Mouse (Mus musculus): ENCODE results near the gene Cdc40. TPM values are rescaled to one million over a fixed set of nuclear protein-coding genes. Genes with fewer than 3 reads are reported as not detected.

Gene Cdc40
- polyA plus RNA-seq, 1 experiment from 2014 or later = 41.5 TPM

DNA sequence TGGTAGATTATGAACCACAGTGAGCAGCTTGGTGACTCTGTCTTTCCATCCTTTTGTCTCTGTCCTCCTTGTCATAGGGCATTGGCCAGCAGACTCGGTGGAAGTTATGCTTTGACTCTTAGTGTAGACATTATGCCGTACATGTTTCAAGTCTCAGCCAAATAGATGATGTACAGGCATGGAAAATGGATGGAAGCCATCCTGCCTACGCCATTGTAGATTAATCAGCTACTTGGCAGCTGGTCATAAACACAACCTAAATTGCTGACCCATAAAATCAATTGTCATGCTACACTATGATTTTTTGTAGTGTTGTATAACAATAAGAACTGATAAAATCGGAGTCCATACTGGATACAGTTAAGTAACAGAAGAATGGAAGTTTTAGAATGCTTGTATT lies 18.7 kb upstream of the Cdc40 start:
- no peak overlapping the region for H3K27ac ChIP-seq (ENCODE audit: low read depth, low read length)
- H3K4me2 ChIP-seq (ENCODE audit: low read depth, low read length, severe bottlenecking) = no peak overlapping the region
- no peak overlapping the region for H3K9ac ChIP-seq (ENCODE audit: low read length)
- ATAC-seq (replicated peaks; ENCODE audit: low FRiP score) (no peak), DNase-seq (ENCODE audit: low spot score) (no peak)
- H3K27me3 ChIP-seq (ENCODE audit: control insufficient read depth, insufficient read depth, low read length) = no peaks in the 10 kb centered on the region
- no peaks in the 10 kb centered on the region for H3K36me3 ChIP-seq (ENCODE audit: control insufficient read depth, insufficient read depth, low read length)
- H3K4me3 ChIP-seq (ENCODE audit: low read depth, low read length) = no peak overlapping the region
- H3K4me1 ChIP-seq (replicated peaks; ENCODE audit: control insufficient read depth, insufficient read depth, low read length) = no peaks in the 10 kb centered on the region
- H3K9me3 ChIP-seq (ENCODE audit: control insufficient read depth, low read length) = no peaks in the 10 kb centered on the region
- 92% methylated on average over 4 of the region's 4 CpGs for WGBS

DNA sequence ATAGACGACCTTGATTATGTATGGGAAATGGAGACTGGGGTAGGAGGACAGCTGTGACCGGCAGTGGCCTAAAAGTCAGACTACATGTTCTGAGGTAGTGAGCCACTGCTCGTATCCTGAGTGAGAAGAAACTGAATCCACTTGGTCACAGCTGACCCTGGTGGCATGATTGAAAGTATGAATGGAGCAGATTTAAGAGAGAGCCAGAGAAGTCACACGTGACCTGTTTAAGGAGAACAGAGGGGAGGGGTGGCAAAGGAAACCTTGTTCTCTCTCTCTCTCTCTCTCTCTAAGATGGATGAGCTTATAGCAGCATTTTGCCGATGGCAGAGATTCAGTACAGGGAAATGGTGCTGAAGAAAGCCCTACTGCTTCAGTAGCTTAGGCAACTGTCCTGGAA lies 13.5 kb upstream of the Cdc40 start:
- no peak overlapping the region for H3K4me3 ChIP-seq (ENCODE audit: low read depth, low read length)
- H3K4me1 ChIP-seq (replicated peaks; ENCODE audit: control insufficient read depth, insufficient read depth, low read length) = no peaks in the 10 kb centered on the region
- no peak overlapping the region for H3K4me2 ChIP-seq (ENCODE audit: low read depth, low read length, severe bottlenecking)
- H3K27ac ChIP-seq (ENCODE audit: low read depth, low read length) = no peak overlapping the region
- DNase-seq (ENCODE audit: low spot score) (no peak), ATAC-seq (replicated peaks; ENCODE audit: low FRiP score) (no peak)
- WGBS = 79% methylated on average over 5 of the region's 5 CpGs
- no peak overlapping the region for H3K9ac ChIP-seq (ENCODE audit: low read length)
- no peaks in the 10 kb centered on the region for H3K9me3 ChIP-seq (ENCODE audit: control insufficient read depth, low read length)
- no peaks in the 10 kb centered on the region for H3K36me3 ChIP-seq (ENCODE audit: control insufficient read depth, insufficient read depth, low read length)
- no peaks in the 10 kb centered on the region for H3K27me3 ChIP-seq (ENCODE audit: control insufficient read depth, insufficient read depth, low read length)

GRCm38 (mm10) chr10:40895765-40896164 lies 12.7 kb upstream of the Cdc40 start:
- ATAC-seq (replicated peaks; ENCODE audit: low FRiP score) (no peak), DNase-seq (ENCODE audit: low spot score) (no peak)
- H3K27ac ChIP-seq (ENCODE audit: low read depth, low read length) = no peak overlapping the region
- H3K4me1 ChIP-seq (replicated peaks; ENCODE audit: control insufficient read depth, insufficient read depth, low read length) = no peaks in the 10 kb centered on the region
- H3K4me3 ChIP-seq (ENCODE audit: low read depth, low read length) = no peak overlapping the region
- H3K4me2 ChIP-seq (ENCODE audit: low read depth, low read length, severe bottlenecking) = no peak overlapping the region
- H3K9me3 ChIP-seq (ENCODE audit: control insufficient read depth, low read length) = no peaks in the 10 kb centered on the region
- no peak overlapping the region for H3K9ac ChIP-seq (ENCODE audit: low read length)
- WGBS = 93% methylated on average over 12 of the region's 12 CpGs
- no peaks in the 10 kb centered on the region for H3K36me3 ChIP-seq (ENCODE audit: control insufficient read depth, insufficient read depth, low read length)
- no peaks in the 10 kb centered on the region for H3K27me3 ChIP-seq (ENCODE audit: control insufficient read depth, insufficient read depth, low read length)

DNA sequence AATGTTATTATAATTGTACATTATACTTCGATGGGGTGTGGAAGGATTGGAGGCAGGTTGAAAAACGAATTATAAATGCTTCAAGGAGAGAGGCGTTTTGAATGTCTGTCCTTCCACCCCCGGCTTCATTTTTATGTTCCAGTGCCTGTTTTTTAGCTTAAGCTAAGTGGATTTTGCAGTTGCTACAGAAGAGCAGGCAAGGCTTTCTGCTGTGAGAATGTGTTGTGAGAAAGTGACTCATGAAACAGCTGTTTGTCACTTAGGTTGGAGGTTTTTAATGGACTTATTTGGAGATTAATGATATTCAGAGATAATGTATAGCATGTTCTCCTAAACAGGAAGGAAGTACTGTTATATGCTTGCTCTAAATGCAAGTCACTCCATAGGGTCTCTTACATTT lies 6.0 kb upstream of the Cdc40 start:
- ATAC-seq (replicated peaks; ENCODE audit: low FRiP score) (no peak), DNase-seq (ENCODE audit: low spot score) (no peak)
- H3K36me3 ChIP-seq (ENCODE audit: control insufficient read depth, insufficient read depth, low read length) = no peaks in the 10 kb centered on the region
- H3K4me3 ChIP-seq (ENCODE audit: low read depth, low read length) = no peak overlapping the region
- 90% methylated on average over 4 of the region's 4 CpGs for WGBS
- H3K27ac ChIP-seq (ENCODE audit: low read depth, low read length) = no peak overlapping the region
- no peaks in the 10 kb centered on the region for H3K27me3 ChIP-seq (ENCODE audit: control insufficient read depth, insufficient read depth, low read length)
- no peak overlapping the region for H3K9ac ChIP-seq (ENCODE audit: low read length)
- H3K9me3 ChIP-seq (ENCODE audit: control insufficient read depth, low read length) = no peaks in the 10 kb centered on the region
- H3K4me2 ChIP-seq (ENCODE audit: low read depth, low read length, severe bottlenecking) = no peak overlapping the region
- H3K4me1 ChIP-seq (replicated peaks; ENCODE audit: control insufficient read depth, insufficient read depth, low read length) = no peaks in the 10 kb centered on the region

GRCm38 (mm10) chr10:40887316-40887715 lies 4.2 kb upstream of the Cdc40 start:
- Histone ChIP-seq H3K36me3 (ENCODE audit: control insufficient read depth, insufficient read depth, low read length) (no peaks in the 10 kb centered on the region), H3K9ac (ENCODE audit: low read length) (no peak overlapping the region), H3K27ac (ENCODE audit: low read depth, low read length) (no peak overlapping the region), H3K4me1 (replicated peaks; ENCODE audit: control insufficient read depth, insufficient read depth, low read length) (no peaks in the 10 kb centered on the region), H3K4me2 (ENCODE audit: low read depth, low read length, severe bottlenecking) (no peak overlapping the region), H3K9me3 (ENCODE audit: control insufficient read depth, low read length) (no peaks in the 10 kb centered on the region), H3K27me3 (ENCODE audit: control insufficient read depth, insufficient read depth, low read length) (no peaks in the 10 kb centered on the region), H3K4me3 (ENCODE audit: low read depth, low read length) (no peak overlapping the region)
- ATAC-seq (replicated peaks; ENCODE audit: low FRiP score) (no peak), DNase-seq (ENCODE audit: low spot score) (no peak)
- WGBS = 85% methylated on average over 2 of the region's 2 CpGs

GRCm38 (mm10) chr10:40885432-40885831 lies 2.3 kb upstream of the Cdc40 start:
- H3K4me1 ChIP-seq (replicated peaks; ENCODE audit: control insufficient read depth, insufficient read depth, low read length) = no peaks in the 10 kb centered on the region
- DNase-seq (ENCODE audit: low spot score) (no peak), ATAC-seq (replicated peaks; ENCODE audit: low FRiP score) (no peak)
- peak overlapping the region; percentile 14; the same call in 1 of the 2 replicates for H3K4me3 ChIP-seq (ENCODE audit: low read depth, low read length)
- H3K9ac ChIP-seq (ENCODE audit: low read length) = no peak overlapping the region
- H3K36me3 ChIP-seq (ENCODE audit: control insufficient read depth, insufficient read depth, low read length) = no peaks in the 10 kb centered on the region
- no peaks in the 10 kb centered on the region for H3K9me3 ChIP-seq (ENCODE audit: control insufficient read depth, low read length)
- H3K4me2 ChIP-seq (ENCODE audit: low read depth, low read length, severe bottlenecking) = peak overlapping the region; percentile 32
- H3K27me3 ChIP-seq (ENCODE audit: control insufficient read depth, insufficient read depth, low read length) = no peaks in the 10 kb centered on the region
- H3K27ac ChIP-seq (ENCODE audit: low read depth, low read length) = no peak overlapping the region
- WGBS = 54% methylated on average over 7 of the region's 7 CpGs

GRCm38 (mm10) chr10:40884279-40884806 lies 1.2 kb upstream of the Cdc40 start:
- WGBS = under 1% methylated on average over 40 of the region's 40 CpGs

GRCm38 (mm10) chr10:40883644-40884278 lies 650 bp upstream of the Cdc40 start:
- Histone ChIP-seq H3K27me3 (ENCODE audit: control insufficient read depth, insufficient read depth, low read length) (no peaks in the 10 kb centered on the region), H3K9me3 (ENCODE audit: control insufficient read depth, low read length) (no peaks in the 10 kb centered on the region), H3K9ac (ENCODE audit: low read length) (peak overlapping the region; percentile 94), H3K27ac (ENCODE audit: low read depth, low read length) (peak overlapping the region; percentile 96), H3K4me2 (ENCODE audit: low read depth, low read length, severe bottlenecking) (peak overlapping the region; percentile 57), H3K36me3 (ENCODE audit: control insufficient read depth, insufficient read depth, low read length) (no peaks in the 10 kb centered on the region), H3K4me3 (ENCODE audit: low read depth, low read length) (peak overlapping the region; percentile 95), H3K4me1 (replicated peaks; ENCODE audit: control insufficient read depth, insufficient read depth, low read length) (no peaks in the 10 kb centered on the region)
- ATAC-seq (replicated peaks; ENCODE audit: low FRiP score) (peak; percentile 89), DNase-seq (ENCODE audit: low spot score) (no peak)
- 0% methylated on average over 35 of the region's 87 CpGs for WGBS

More at GRCm38 (mm10) chr10:40884279-40884806, 1.2 kb upstream of the Cdc40 start:
- Histone ChIP-seq H3K4me3 (ENCODE audit: low read depth, low read length) (peak overlapping the region; percentile 95), H3K27ac (ENCODE audit: low read depth, low read length) (peak overlapping the region; percentile 96), H3K9ac (ENCODE audit: low read length) (peak overlapping the region; percentile 94), H3K27me3 (ENCODE audit: control insufficient read depth, insufficient read depth, low read length) (no peaks in the 10 kb centered on the region), H3K4me1 (replicated peaks; ENCODE audit: control insufficient read depth, insufficient read depth, low read length) (no peaks in the 10 kb centered on the region), H3K4me2 (ENCODE audit: low read depth, low read length, severe bottlenecking) (peak overlapping the region; percentile 57), H3K36me3 (ENCODE audit: control insufficient read depth, insufficient read depth, low read length) (no peaks in the 10 kb centered on the region), H3K9me3 (ENCODE audit: control insufficient read depth, low read length) (no peaks in the 10 kb centered on the region)
- ATAC-seq (replicated peaks; ENCODE audit: low FRiP score) (peak; percentile 4; the same call in 1 of the 2 replicates), DNase-seq (ENCODE audit: low spot score) (peak; percentile 80)

- 17% methylated on average over 9 of the region's 9 CpGs for WGBS
- ATAC-seq (replicated peaks; ENCODE audit: low FRiP score) (no peak), DNase-seq (ENCODE audit: low spot score) (no peak)
- Histone ChIP-seq H3K4me2 (ENCODE audit: low read depth, low read length, severe bottlenecking) (peak overlapping the region; percentile 52), H3K4me1 (replicated peaks; ENCODE audit: control insufficient read depth, insufficient read depth, low read length) (no peaks in the 10 kb centered on the region), H3K4me3 (ENCODE audit: low read depth, low read length) (peak overlapping the region; percentile 95), H3K9me3 (ENCODE audit: control insufficient read depth, low read length) (no peaks in the 10 kb centered on the region), H3K27me3 (ENCODE audit: control insufficient read depth, insufficient read depth, low read length) (no peaks in the 10 kb centered on the region), H3K27ac (ENCODE audit: low read depth, low read length) (peak overlapping the region; percentile 1; the same call in 1 of the 2 replicates), H3K36me3 (ENCODE audit: control insufficient read depth, insufficient read depth, low read length) (no peaks in the 10 kb centered on the region), H3K9ac (ENCODE audit: low read length) (peak overlapping the region; percentile 63)
Observed at GRCm38 (mm10) chr10:40882333-40882732, 778 bp downstream of the Cdc40 start.

Measured in forebrain, embryonic 11.5 days (tissue).